Mouse (Mus musculus) lung, adult 2 months (tissue): ENCODE results near the gene Pigs.

Experiments used
- CTCF ChIP-seq: fragments of 200-500 bp; IDR thresholded peaks from 2 replicates; pipeline ENCODE4 v1.5.1; 2011; ENCODE audit warnings: mild to moderate bottlenecking, low read length, control low read depth; ENCODE audit not compliant: insufficient read depth
- POLR2A ChIP-seq: fragments of 200-500 bp; IDR thresholded peaks from 2 replicates; pipeline ENCODE4 v1.6.1; 2011; ENCODE audit warnings: low read depth, mild to moderate bottlenecking, control low read depth, low read length, borderline replicate concordance; ENCODE audit errors: extremely low read depth

GRCm38 (mm10) chr11:78322860-78323259, 5.4 kb upstream of the Pigs start, which contains the start of gene Aldoc:
- peak; percentile 59; the same call in 1 of the 2 replicates for TF ChIP-seq POLR2A
- TF ChIP-seq CTCF = no peak
